Mouse (Mus musculus): ENCODE measurements at regions not wholly inside any gene's neighbourhood (a gene's known extent, or its start where the extent isn't known, plus 50 kb on each side); places are given as distances from the start of the nearest gene placed in this dataset.

DNA sequence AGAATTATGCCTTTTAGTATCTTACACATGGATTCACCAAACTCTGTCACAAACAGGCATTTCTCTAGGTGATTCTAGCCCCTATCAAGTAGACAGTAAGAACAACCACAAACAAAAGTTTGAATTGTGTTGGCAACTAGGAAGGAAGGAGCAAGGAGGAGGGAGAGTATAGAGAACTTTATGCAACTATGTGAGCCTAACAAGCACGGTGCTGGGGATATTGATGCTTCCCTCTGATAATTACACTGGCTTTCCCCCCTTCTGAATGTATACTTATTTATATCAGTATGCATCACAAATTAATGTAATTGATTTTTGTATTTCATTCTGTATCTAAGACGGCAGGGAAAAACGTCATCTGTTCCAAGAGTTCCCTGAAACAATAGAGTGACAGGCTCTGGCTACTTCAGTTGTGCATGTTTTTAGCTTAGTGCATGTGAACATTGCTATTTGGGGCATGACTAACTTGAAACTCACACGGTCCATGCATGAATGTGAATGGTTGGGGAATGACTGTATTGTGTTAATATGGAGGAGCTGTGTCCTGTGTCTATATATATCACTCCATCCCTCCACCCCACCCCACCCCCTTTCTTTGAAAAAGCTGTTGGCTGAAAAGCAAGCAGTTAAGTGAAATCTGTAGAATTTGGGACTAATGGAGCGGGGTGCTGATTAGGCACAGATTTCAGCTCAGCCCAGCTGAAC lies 169.2 kb downstream of the 4930544G11Rik start:
- TF ChIP-seq CTCF (IDR thresholded peaks at IDR 0.05; ENCODE audit: borderline replicate concordance, control insufficient read depth, extremely low read depth, insufficient read depth, low read length, poor library complexity): no peak
- TF ChIP-seq POLR2A (IDR thresholded peaks at IDR 0.05; ENCODE audit: control insufficient read depth, extremely low read depth, insufficient read depth, low read length, poor library complexity): no peak

All from thymus, adult 2 months (tissue).